Mouse (Mus musculus) urinary bladder, postnatal 25 days (tissue): ENCODE measurements around the gene Dusp8.
"Not testable (repeated sequence)": the region's sequence is repeated elsewhere in the genome, so short reads cannot be mapped to it uniquely, and the experiment has no call there.

ENCODE experiments used
- DNase-seq: peaks from one replicate; pipeline ENCODE4 v3.0.0; 2022; ENCODE audit warnings: low spot score

Dusp8 gene

DNA sequence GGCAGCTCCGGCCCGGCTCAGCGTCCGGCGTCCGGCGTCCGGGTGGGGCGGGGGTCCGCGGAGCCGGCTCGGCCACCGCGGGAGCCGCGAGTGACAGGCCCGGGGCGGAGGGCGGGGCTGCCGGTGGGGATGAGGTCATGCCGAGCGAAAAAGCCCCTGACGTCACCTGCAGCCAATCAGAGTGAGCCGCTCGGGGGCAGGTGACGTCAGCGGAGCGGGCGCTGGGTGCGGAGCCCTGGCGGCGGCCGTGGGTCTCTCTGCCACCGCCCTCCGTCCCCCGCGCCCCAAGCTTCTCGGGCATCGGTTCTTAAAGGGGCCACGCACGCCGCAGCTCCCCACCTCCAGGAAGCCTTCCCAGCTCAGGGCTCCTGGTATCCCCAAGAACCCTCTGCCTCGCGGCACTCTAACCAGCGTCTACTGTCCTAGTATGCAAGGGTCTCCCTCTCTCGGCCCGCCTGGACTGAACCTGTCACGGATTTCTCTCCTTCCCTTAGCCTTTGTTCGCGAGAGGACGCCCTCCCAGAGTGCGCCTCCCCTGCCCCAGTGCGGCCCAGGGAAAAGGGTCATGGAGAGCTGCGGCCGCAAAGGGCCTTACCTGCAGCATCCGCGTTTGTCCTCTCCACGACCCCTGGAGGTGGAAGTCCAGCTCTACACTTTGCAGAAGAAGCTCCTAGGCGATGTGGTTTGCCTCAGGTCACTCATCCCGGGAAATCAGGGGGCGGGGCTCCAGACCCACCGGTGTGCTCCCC lies at the start of gene Dusp8:
TSS of gene Dusp8 (minus strand) at position 661 of the 749 bp plus-strand sequence.
- peak; percentile 83 for DNase-seq

DNA sequence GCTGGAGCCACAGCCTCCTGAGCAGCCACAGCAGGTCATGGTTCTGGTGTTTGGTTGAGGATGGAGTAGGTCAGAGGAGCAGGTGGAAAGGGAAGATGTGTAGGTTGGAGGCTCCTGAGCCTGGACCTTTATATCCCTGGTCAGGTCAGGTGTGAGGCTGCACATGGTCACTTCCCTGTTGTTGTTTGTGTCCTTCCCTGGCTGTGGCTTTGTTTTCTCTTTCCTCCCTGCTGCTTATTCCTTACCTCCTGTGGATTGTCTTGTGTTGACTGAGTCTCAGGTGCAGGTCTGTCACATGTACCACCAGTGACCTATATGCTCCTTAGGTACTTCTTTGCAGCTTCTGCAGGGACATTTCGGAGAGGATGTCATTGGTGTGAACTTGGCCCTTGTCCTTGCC lies 48.9 kb upstream of the Dusp8 start, which contains the start of gene Gm45337:
TSS of gene Gm45337 (minus strand) at position 101 of the 400 bp plus-strand sequence.
- DNase-seq = no peak

- not testable (repeated sequence) for DNase-seq
These were observed 47.9 kb upstream of the Dusp8 start for GRCm38 (mm10) chr7:142143506-142144010.

DNA sequence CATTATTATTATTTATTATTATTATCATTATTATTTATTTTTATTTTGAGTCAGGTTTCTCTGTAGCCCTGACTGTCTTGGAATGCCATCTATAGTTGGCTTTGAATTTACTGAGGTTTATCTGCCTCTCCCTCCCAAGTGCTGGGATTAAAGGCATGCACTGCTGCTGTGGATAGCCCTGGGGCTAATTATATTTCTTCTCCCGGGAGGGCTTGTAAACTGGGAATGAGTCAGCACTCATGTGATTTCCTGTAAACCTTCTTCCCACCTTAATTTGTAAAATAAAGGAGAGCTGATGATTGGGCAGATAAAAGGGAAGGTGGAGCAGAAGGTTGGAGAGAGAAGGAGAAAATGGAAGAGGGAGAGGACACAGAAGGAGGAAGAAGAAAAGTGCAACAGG lies 45.1 kb upstream of the Dusp8 start:
- DNase-seq = no peak

DNA sequence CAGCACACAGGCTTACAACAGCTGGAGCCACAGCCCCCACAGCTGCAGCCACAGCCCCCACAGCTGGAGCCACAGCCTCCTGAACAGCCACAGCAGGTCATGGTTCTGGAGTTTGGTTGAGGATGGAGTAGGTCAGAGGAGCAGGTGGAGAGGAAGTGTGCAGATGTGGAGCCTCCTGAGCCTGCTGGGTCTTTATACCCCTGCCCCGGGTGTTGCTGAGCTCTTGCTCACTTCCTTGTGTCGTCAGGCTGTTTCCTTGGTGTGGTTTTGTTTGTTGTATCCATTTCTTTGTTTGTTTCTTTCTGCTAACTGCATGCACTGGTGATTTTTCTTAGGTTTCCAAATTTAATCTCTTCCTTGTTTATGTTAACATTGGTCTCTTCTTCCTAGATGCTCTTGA lies 40.3 kb upstream of the Dusp8 start, which contains the start of gene Gm39115:
TSS of gene Gm39115 (minus strand) at position 101 of the 400 bp plus-strand sequence.
- DNase-seq = not testable (repeated sequence)

DNA sequence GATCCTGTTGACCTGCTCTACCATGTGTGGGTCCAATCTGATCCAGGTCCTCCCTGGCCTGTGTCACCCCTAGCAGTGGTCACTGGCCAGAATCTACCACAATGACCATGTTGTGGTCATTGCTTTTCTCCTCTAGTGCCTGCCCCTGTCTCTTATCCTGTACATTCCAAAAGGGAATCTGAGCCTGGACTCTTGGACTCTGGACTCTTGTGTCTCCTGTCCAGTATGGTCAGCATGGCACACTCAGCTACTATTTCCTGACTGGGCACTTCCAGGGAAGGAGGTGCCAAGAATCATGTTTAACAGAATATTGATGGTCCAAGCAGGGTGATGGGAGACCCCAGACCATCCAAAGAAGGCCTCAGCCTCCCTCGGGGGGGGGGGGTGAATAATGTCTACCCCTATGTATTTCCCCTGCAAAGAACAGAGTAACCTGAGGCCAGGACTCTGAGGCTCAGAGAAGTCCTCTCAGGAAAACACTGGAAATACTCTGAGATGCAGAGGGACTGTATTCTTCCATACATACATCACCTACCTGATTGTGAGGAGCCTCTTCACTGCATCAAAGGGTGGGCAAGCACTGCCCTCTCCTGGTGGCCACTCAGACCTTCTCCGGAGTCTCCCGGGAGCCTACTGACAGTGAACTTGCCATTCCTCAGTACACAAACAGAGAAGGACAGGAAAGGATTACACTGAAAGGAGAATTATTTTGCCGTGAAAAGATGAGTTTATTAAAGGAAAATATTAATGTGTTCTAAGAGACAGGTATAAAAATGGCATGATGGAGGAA lies 38.8 kb upstream of the Dusp8 start:
- DNase-seq = no peak

DNA sequence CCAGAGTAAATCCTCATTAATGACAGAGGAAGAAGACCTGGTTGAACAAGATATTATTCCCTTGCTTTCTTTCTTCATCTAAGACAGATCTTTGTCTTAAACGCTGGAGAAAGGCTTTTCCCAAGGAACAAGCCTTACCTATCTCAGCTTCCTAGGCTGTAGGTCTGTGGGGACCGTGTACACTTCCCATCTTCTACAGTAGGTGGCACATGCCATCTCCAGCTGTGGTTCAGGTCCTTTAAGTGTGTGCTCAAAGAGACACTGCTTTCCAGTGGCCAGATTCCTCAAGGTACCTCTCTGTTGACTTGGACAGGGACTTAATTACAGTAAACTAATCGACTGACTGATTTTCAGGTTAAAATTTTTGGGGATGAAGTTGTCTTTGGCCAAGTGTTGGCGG lies 33.2 kb upstream of the Dusp8 start:
- no peak for DNase-seq

DNA sequence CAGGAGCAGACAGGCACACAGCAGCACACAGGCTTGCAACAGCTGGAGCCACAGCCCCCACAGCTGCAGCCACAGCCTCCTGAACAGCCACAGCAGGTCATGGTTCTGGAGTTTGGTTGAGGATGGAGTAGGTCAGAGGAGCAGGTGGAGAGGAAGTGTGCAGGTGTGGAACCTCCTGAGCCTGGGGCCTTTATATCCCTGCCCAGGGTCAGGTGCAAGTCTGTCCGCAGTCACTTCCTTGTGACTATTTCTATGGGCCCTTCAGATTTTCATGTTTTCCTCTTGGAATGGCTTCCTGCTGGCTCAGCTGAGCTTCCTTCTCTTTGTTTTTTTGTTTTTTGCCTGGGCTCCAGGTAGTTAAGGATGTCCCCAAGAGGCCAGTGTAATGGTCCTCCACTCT lies 25.0 kb upstream of the Dusp8 start, which contains the start of gene Gm45618:
TSS of gene Gm45618 (minus strand) at position 101 of the 400 bp plus-strand sequence.
- not testable (repeated sequence) for DNase-seq

DNA sequence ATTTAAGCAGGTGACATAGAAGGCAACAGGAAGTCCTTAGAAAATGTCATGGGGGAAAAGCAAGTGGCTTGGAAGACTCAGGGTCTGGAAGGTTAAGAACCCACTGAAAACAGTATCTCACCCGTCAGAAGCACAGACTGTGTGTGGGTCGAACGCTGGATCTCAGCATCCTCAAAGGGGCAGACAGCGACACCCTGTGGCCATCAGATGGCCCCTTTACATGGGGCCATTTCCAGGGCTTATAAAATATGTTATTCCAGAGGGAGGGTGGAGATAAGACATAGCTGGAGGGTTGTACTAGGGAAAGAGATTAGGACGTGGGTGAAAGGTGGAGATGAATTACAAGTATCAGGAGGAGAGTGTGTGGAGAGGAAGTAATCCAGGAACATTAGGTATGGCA lies 24.0 kb upstream of the Dusp8 start:
- DNase-seq = no peak

GRCm38 (mm10) chr7:142104747-142105146 lies 9.1 kb upstream of the Dusp8 start:
- DNase-seq = no peak

- peak; percentile 75 for DNase-seq
These were observed 2.1 kb upstream of the Dusp8 start for GRCm38 (mm10) chr7:142097776-142098175.

DNA sequence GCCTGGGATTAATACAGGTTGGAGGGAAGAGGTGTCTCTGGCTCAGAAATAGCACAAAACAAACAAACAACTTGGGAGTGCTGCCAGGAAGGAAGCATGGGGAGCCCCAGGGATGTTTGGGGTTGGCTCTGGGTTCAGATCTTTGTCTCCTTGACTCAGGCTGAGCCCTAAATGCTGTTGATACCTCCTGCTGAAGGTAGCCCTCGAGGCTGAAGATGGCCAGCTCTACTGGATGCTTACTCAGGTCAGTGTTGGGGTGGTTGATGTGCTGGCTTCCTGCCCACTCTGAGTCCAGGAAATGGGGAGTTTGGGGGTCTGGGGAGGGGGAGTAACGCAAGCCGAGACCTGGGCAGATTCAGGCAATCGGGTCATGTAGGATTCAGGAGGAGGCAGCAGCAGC lies 1.1 kb upstream of the Dusp8 start:
- no peak for DNase-seq

DNA sequence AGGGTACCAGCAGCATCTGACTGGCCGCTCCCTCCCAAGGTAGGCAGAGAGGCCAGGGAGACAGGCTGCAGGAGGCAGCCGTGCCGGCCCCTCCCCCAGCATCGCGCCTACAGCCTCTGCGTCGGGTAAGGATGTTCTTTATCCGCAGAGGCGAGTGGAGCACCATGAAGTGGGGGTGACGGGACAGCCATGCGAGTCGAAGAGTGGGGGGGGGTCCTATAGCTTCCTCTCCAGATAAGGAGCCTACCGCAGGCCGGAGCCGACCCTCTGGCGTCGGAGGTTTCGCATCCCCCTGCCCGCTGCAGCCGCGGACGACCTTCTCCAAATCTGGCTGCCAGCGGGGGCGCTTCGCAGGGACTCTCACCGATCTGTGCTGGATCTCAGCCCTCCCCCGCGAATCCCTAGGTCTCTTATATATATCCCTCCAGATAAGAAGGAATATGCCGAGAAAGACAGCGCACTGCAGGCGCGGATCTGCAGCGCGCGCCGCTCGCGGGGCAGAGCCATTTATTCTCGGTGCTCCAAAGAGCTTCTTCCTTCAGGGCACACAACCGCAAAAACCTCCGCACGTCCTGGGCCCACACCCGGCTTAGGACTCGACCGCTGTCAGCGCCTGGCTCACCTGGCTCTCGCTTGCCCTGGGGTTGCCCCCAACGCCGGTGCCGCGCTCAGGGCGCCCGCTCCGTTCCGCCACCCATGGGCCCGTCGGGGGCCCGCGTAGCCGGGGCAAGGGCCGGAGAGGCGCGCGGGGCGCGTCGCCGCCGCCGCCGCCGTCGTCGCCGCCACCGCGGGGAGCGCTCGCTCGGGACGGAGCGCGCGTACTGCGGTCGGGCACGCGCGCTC lies 1.1 kb downstream of the Dusp8 start:
- DNase-seq = peak; percentile 20

GRCm38 (mm10) chr7:142093696-142094240 lies 1.9 kb downstream of the Dusp8 start:
- no peak for DNase-seq

DNA sequence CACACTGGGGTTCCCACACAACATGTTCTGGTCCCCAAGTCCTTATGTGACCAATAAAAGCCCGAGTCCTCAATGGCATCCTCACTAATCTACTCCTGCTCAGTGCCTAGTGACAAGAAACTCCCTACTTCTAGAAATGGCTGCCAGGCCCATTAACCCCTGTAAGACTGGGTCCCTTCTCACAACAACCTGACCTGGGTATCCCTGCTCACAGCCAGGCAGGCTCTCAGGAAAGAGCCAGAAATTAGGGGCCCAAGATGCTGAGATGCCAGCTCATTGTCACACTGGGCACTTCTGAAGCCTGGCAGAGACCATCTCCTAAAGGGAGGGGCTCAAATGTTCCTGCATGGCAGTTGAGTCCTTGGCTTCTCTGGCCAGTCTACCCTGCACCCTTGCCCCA lies 2.7 kb downstream of the Dusp8 start:
- DNase-seq = no peak

GRCm38 (mm10) chr7:142091848-142092247 lies 3.8 kb downstream of the Dusp8 start:
- no peak for DNase-seq

- no peak for DNase-seq
These were observed 5.8 kb downstream of the Dusp8 start for GRCm38 (mm10) chr7:142089648-142090447.

- no peak for DNase-seq
These were observed 6.8 kb downstream of the Dusp8 start for GRCm38 (mm10) chr7:142088886-142089285.

GRCm38 (mm10) chr7:142087069-142087652 lies 8.5 kb downstream of the Dusp8 start:
- DNase-seq = no peak

DNA sequence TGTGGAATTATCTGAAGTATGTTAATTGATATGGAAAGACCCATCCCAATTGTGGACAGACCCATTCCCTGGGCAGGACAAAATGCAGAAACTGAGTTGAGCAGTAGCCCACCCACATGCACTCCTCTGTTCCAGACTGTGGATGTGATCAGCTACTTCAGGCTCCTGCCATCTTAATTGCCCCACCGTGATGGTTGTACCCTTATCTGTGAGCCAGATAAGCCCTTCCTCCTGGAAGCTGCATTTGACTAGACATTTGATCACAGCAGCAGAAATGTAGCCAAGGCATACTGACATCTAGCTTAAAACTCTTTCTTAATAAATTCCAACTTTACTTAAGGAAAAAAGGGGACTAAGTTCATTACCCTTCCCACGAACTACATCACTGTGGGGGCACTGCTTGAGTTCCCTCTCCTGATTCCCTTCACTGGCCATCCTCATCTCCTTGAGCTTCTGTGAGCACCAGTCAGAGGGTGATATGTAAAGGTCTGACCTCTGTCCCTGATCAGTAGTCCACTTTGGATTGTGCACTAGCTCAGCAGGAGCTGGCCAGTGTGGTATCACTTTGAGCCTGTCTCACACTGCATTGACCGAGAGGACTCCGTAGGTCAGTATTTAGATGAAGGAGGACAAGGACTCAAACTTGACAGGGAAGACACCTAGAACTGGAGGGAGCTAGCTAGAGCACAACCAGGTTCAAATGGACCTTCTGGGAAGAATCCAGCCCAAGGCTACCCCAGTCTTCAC lies 9.3 kb downstream of the Dusp8 start:
- DNase-seq = no peak
